Mouse (Mus musculus) cerebellum, adult 2 months (tissue): ENCODE measurements around the gene Sfn.

Experiments
- CTCF ChIP-seq: fragments of 200-500 bp; IDR thresholded peaks from 2 replicates; pipeline ENCODE4 v1.5.1; 2011; ENCODE audit warnings: low read depth, mild to moderate bottlenecking, control low read depth, low read length, moderate library complexity, borderline replicate concordance; ENCODE audit not compliant: insufficient read depth
- POLR2A ChIP-seq: fragments of 200-500 bp; IDR thresholded peaks from 2 replicates; pipeline ENCODE4 v1.6.1; 2011; ENCODE audit warnings: low read length, control low read depth, borderline replicate concordance; ENCODE audit not compliant: insufficient read depth

DNA sequence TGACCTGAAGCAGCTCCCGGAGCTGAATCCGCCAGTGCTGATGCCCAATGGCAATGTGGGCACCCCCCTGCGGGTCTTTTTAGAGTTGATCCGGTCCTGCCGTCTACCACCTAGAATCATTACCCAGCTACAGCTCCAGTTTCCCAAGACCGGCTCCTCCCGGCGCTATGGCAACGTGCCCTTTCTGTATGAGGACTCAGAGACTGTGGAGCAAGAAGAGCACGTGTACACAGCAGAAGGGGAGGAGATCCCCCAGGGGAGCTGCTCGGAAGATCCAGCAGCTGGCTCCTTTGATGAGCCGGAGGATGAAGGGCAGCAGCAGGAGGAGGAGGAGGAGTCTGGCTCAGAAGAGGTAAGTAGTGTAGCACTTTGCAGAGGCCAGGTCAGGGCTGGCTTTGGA is 24.0 kb downstream of the Sfn start:
- TF ChIP-seq POLR2A (no peak), CTCF (no peak)
